Mouse (Mus musculus) hindbrain, embryonic 16.5 days (tissue): ENCODE measurements around the gene Exoc6b. TPM values are rescaled to one million over a fixed set of nuclear protein-coding genes. Genes with fewer than 3 reads are reported as not detected.
"Not testable (repeated sequence)": the region's sequence is repeated elsewhere in the genome, so short reads cannot be mapped to it uniquely, and the experiment has no call there.

Source experiments
- ATAC-seq: fragments of 200-750 bp; cut with Nextera tagmentation; 2 replicates; pipeline ENCODE4 v1.8.0; 2017; ENCODE audit warnings: moderate TSS enrichment, moderate library complexity
- H3K27ac ChIP-seq: fragments of 300-500 bp; sonication (generic); 2 replicates; pipeline ENCODE4 v1.5.1; 2014; ENCODE audit warnings: low read depth, mild to moderate bottlenecking, control low read depth, low read length, moderate library complexity
- H3K27me3 ChIP-seq: fragments of 300-500 bp; sonication (generic); replicated peaks from 2 replicates; pipeline ENCODE4 v1.6.1; 2014; ENCODE audit warnings: low read length; ENCODE audit not compliant: control insufficient read depth, insufficient read depth
- H3K36me3 ChIP-seq: fragments of 300-500 bp; sonication (generic); 2 replicates; pipeline ENCODE4 v1.6.1; 2014; ENCODE audit warnings: mild to moderate bottlenecking, low read length, moderate library complexity, mixed read lengths; ENCODE audit not compliant: control insufficient read depth, insufficient read depth
- H3K4me1 ChIP-seq: fragments of 300-500 bp; sonication (generic); 2 replicates; pipeline ENCODE4 v1.6.1; 2014; ENCODE audit warnings: low read depth, low read length; ENCODE audit not compliant: control insufficient read depth, insufficient read depth
- H3K4me2 ChIP-seq: fragments of 300-500 bp; sonication (generic); 2 replicates; pipeline ENCODE4 v1.6.1; 2014; ENCODE audit warnings: mild to moderate bottlenecking, low read length, control low read depth, moderate library complexity
- H3K4me3 ChIP-seq: fragments of 300-500 bp; sonication (generic); 2 replicates; pipeline ENCODE4 v1.5.1; 2014; ENCODE audit warnings: mild to moderate bottlenecking, low read length, control low read depth, moderate library complexity
- H3K9ac ChIP-seq: fragments of 300-500 bp; sonication (generic); 2 replicates; pipeline ENCODE4 v1.6.1; 2014; ENCODE audit warnings: low read depth, mild to moderate bottlenecking, control low read depth, low read length, moderate library complexity
- H3K9me3 ChIP-seq: fragments of 300-500 bp; sonication (generic); 2 replicates; pipeline ENCODE4 v1.6.1; 2014; ENCODE audit warnings: mild to moderate bottlenecking, low read length, moderate library complexity; ENCODE audit not compliant: control insufficient read depth
- WGBS: fragments of 180-500 bp; shearing (Covaris S2); extraction: QIAGEN DNeasy Blood & Tissue Kit; methylation state at CpG from one replicate; pipeline ENCODE4 v1.1.7; 2014; 5-methylcytosine and 5-hydroxymethylcytosine counted together
- polyA plus RNA-seq: library from polyadenylated mRNA; unstranded; fragments of >200 nt; fragmentation: Nextera tagmentation; extraction: Ambion mirVana; gene quantifications from 2 replicates; pipeline ENCODE4 v1.2.1, GENCODE M21; 2015

Gene Exoc6b
- polyA plus RNA-seq, 1 experiment from 2014 or later, result 46.5 TPM

GRCm38 (mm10) chr6:84626398-84626797 lies 442.9 kb downstream of the Exoc6b start:
- H3K36me3 ChIP-seq, result no peaks in the 10 kb centered on the region
- no peak overlapping the region for H3K9ac ChIP-seq
- H3K4me2 ChIP-seq, result no peak overlapping the region
- no peak for ATAC-seq
- whole genome bisulfite sequencing, result 90% methylated on average over 2 of the region's 2 CpGs
- no peaks in the 10 kb centered on the region for H3K27me3 ChIP-seq
- no peaks in the 10 kb centered on the region for H3K4me1 ChIP-seq
- H3K4me3 ChIP-seq, result no peak overlapping the region
- H3K9me3 ChIP-seq, result no peaks in the 10 kb centered on the region
- H3K27ac ChIP-seq, result no peak overlapping the region

- Histone ChIP-seq H3K9me3 (no peaks in the 10 kb centered on the region), H3K9ac (no peak overlapping the region), H3K4me2 (no peak overlapping the region), H3K27ac (no peak overlapping the region), H3K27me3 (no peaks in the 10 kb centered on the region), H3K36me3 (peaks cover 2% of the 10 kb centered on the region; the same call in 1 of the 2 replicates), H3K4me3 (no peak overlapping the region), H3K4me1 (no peaks in the 10 kb centered on the region)
- no peak for ATAC-seq
- WGBS, result 92% methylated on average over 6 of the region's 6 CpGs
Observed at GRCm38 (mm10) chr6:84619166-84619565, 450.1 kb downstream of the Exoc6b start.

- Histone ChIP-seq H3K36me3 (peaks cover 2% of the 10 kb centered on the region; the same call in 1 of the 2 replicates), H3K4me2 (no peak overlapping the region), H3K27ac (no peak overlapping the region), H3K27me3 (no peaks in the 10 kb centered on the region), H3K9me3 (no peaks in the 10 kb centered on the region), H3K4me3 (no peak overlapping the region), H3K4me1 (no peaks in the 10 kb centered on the region), H3K9ac (no peak overlapping the region)
- ATAC-seq, result no peak
- 100% methylated on average over 1 of the region's 1 CpGs for WGBS
Observed at GRCm38 (mm10) chr6:84617051-84617450, 452.3 kb downstream of the Exoc6b start.

GRCm38 (mm10) chr6:84616586-84616985 lies 452.7 kb downstream of the Exoc6b start:
- Histone ChIP-seq H3K27ac (no peak overlapping the region), H3K9me3 (no peaks in the 10 kb centered on the region), H3K36me3 (peaks cover 2% of the 10 kb centered on the region; the same call in 1 of the 2 replicates), H3K9ac (no peak overlapping the region), H3K4me2 (no peak overlapping the region), H3K4me1 (no peaks in the 10 kb centered on the region), H3K27me3 (no peaks in the 10 kb centered on the region), H3K4me3 (no peak overlapping the region)
- ATAC-seq, result no peak
- 68% methylated on average over 1 of the region's 1 CpGs for WGBS

- no peak for ATAC-seq
- H3K36me3 ChIP-seq, result no peaks in the 10 kb centered on the region
- no peaks in the 10 kb centered on the region for H3K9me3 ChIP-seq
- no peaks in the 10 kb centered on the region for H3K27me3 ChIP-seq
- no peak overlapping the region for H3K27ac ChIP-seq
- no peak overlapping the region for H3K4me2 ChIP-seq
- 88% methylated on average over 3 of the region's 3 CpGs for WGBS
- H3K4me1 ChIP-seq, result no peaks in the 10 kb centered on the region
- H3K4me3 ChIP-seq, result no peak overlapping the region
- no peak overlapping the region for H3K9ac ChIP-seq
Observed at GRCm38 (mm10) chr6:84613561-84613960, 455.8 kb downstream of the Exoc6b start.

- no peak for ATAC-seq
- WGBS, result 20% methylated on average over 1 of the region's 1 CpGs
- no peak overlapping the region for H3K4me2 ChIP-seq
- H3K27me3 ChIP-seq, result no peaks in the 10 kb centered on the region
- no peaks in the 10 kb centered on the region for H3K36me3 ChIP-seq
- H3K9me3 ChIP-seq, result no peaks in the 10 kb centered on the region
- no peaks in the 10 kb centered on the region for H3K4me1 ChIP-seq
- H3K4me3 ChIP-seq, result no peak overlapping the region
- no peak overlapping the region for H3K9ac ChIP-seq
- no peak overlapping the region for H3K27ac ChIP-seq
Observed at GRCm38 (mm10) chr6:84601136-84601889, 468.0 kb downstream of the Exoc6b start.

- not testable (repeated sequence) for H3K4me2 ChIP-seq, H3K27me3 ChIP-seq, H3K36me3 ChIP-seq, H3K4me1 ChIP-seq, H3K9me3 ChIP-seq, H3K27ac ChIP-seq, H3K4me3 ChIP-seq, ATAC-seq, H3K9ac ChIP-seq
- 80% methylated on average over 3 of the region's 3 CpGs for WGBS
Observed at GRCm38 (mm10) chr6:84599296-84599695, 470.0 kb downstream of the Exoc6b start.

- 0 out of 2 replicates have a peak, but pooled peaks have one; percentile 29 for ATAC-seq
- no peaks in the 10 kb centered on the region for H3K27me3 ChIP-seq
- 68% methylated on average over 3 of the region's 3 CpGs for WGBS
- no peaks in the 10 kb centered on the region for H3K4me1 ChIP-seq
- H3K9ac ChIP-seq, result no peak overlapping the region
- H3K36me3 ChIP-seq, result no peaks in the 10 kb centered on the region
- H3K4me3 ChIP-seq, result no peak overlapping the region
- H3K9me3 ChIP-seq, result no peaks in the 10 kb centered on the region
- no peak overlapping the region for H3K4me2 ChIP-seq
- no peak overlapping the region for H3K27ac ChIP-seq
Observed at GRCm38 (mm10) chr6:84598725-84599124, 470.6 kb downstream of the Exoc6b start.

- H3K27me3 ChIP-seq, result peaks cover 5% of the 10 kb centered on the region
- H3K4me1 ChIP-seq, result peaks cover 6% of the 10 kb centered on the region
- peak overlapping the region; percentile 10 for H3K4me3 ChIP-seq
- peak overlapping the region; percentile 5; the same call in 1 of the 2 replicates for H3K4me2 ChIP-seq
- WGBS, result 44% methylated on average over 3 of the region's 3 CpGs
- no peaks in the 10 kb centered on the region for H3K36me3 ChIP-seq
- no peak overlapping the region for H3K27ac ChIP-seq
- no peak overlapping the region for H3K9ac ChIP-seq
- no peaks in the 10 kb centered on the region for H3K9me3 ChIP-seq
- ATAC-seq, result peak; percentile 46; the same call in 1 of the 2 replicates
Observed at GRCm38 (mm10) chr6:84594626-84595025, 474.7 kb downstream of the Exoc6b start.
